Mouse (Mus musculus) ES-Bruce4 (cell line): ENCODE data around the gene Dnajc3. TPM values are rescaled to one million over a fixed set of nuclear protein-coding genes. Genes with fewer than 3 reads are reported as not detected.
A peak's percentile ranks its signal among the peaks of the same experiment; 100 is the strongest.

ENCODE experiments used
- H3K27ac ChIP-seq: 2 replicates; pipeline ENCODE4 v1.5.1; 2012; ENCODE audit warnings: low read length, inconsistent platforms; ENCODE audit not compliant: insufficient read depth
- H3K27me3 ChIP-seq: 2 replicates; pipeline ENCODE4 v1.6.1; 2012; ENCODE audit warnings: mild to moderate bottlenecking, low read length, inconsistent platforms; ENCODE audit not compliant: control insufficient read depth, poor library complexity, insufficient read depth, severe bottlenecking
- H3K36me3 ChIP-seq: 2 replicates; pipeline ENCODE4 v1.6.1; 2012; ENCODE audit warnings: inconsistent platforms, mild to moderate bottlenecking, low read length, moderate library complexity; ENCODE audit not compliant: control insufficient read depth, poor library complexity, insufficient read depth, severe bottlenecking
- H3K4me1 ChIP-seq: one replicate; pipeline ENCODE4 v1.8.1; 2011; ENCODE audit warnings: low read length; ENCODE audit not compliant: control insufficient read depth, insufficient read depth
- H3K4me3 ChIP-seq: 2 replicates; pipeline ENCODE4 v1.5.1; 2011; ENCODE audit warnings: low read depth, mild to moderate bottlenecking, low read length
- H3K9ac ChIP-seq: 2 replicates; pipeline ENCODE4 v1.6.1; 2012; ENCODE audit warnings: low read depth, mild to moderate bottlenecking, inconsistent platforms; ENCODE audit not compliant: poor library complexity, severe bottlenecking
- H3K9me3 ChIP-seq: replicated peaks from 2 replicates; pipeline ENCODE4 v1.6.1; 2012; ENCODE audit warnings: mild to moderate bottlenecking, low read length, inconsistent platforms; ENCODE audit not compliant: control insufficient read depth, poor library complexity, insufficient read depth, severe bottlenecking
- CTCF ChIP-seq: IDR thresholded peaks from one replicate; pipeline ENCODE4 v1.8.1; 2011; ENCODE audit warnings: low read depth, low read length
- EP300 ChIP-seq: IDR thresholded peaks from 2 replicates; pipeline ENCODE4 v1.6.1; 2011; ENCODE audit warnings: low read depth, low read length; ENCODE audit not compliant: insufficient read depth
- POLR2A ChIP-seq: IDR thresholded peaks from one replicate; pipeline ENCODE4 v1.8.1; 2011; ENCODE audit warnings: low read length; ENCODE audit not compliant: insufficient read depth
- polyA plus RNA-seq: library from polyadenylated mRNA; stranded (reverse); fragments of >200 nt; gene quantifications from 2 replicates; pipeline ENCODE4 v1.2.4, GENCODE M21; 2011; ENCODE audit warnings: low read depth; ENCODE audit not compliant: missing spikeins, insufficient read depth, insufficient read length

Gene Dnajc3
- polyA plus RNA-seq, 1 experiment = 33.2 TPM

GRCm38 (mm10) chr14:118936236-118936635 is 1.5 kb upstream of the Dnajc3 start:
- Histone ChIP-seq H3K27me3 (no peaks in the 10 kb centered on the region), H3K4me1 (peaks cover 7% of the 10 kb centered on the region), H3K9ac (no peak overlapping the region)

DNA sequence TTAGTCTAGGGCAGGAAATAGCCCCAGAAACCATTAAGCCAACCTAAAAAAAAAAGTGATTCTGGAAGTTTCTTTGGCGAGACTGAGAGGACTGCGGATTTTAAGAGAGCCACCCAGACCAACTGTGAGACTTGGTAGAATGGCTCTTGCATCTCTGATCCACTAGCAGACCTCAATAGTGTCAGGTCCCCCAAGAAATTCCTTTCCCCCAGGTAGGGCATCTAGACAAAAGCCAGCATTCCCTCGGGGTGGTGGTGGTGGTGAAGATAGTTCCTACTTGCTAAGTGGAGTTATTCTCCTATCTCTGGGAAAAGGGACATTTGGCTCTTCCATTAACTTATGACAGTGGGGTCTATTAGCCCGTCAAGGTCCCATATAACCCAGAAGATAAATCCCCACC is 824 bp upstream of the Dnajc3 start:
- Histone ChIP-seq H3K36me3 (no peaks in the 10 kb centered on the region), H3K4me1 (peaks cover 7% of the 10 kb centered on the region), H3K9me3 (no peaks in the 10 kb centered on the region), H3K9ac (peak overlapping the region; percentile 96), H3K27ac (0 out of 2 replicates have a peak overlapping the region, but pooled peaks have one; percentile 13), H3K4me3 (peak overlapping the region; percentile 66), H3K27me3 (no peaks in the 10 kb centered on the region)
- TF ChIP-seq POLR2A (no peak), CTCF (no peak), EP300 (no peak)

More at GRCm38 (mm10) chr14:118936236-118936635, 1.5 kb upstream of the Dnajc3 start:
- Histone ChIP-seq H3K4me3 (no peak overlapping the region), H3K27ac (no peak overlapping the region), H3K9me3 (no peaks in the 10 kb centered on the region), H3K36me3 (no peaks in the 10 kb centered on the region)
- no peak for TF ChIP-seq POLR2A
- TF ChIP-seq EP300 = no peak
- no peak for TF ChIP-seq CTCF

DNA sequence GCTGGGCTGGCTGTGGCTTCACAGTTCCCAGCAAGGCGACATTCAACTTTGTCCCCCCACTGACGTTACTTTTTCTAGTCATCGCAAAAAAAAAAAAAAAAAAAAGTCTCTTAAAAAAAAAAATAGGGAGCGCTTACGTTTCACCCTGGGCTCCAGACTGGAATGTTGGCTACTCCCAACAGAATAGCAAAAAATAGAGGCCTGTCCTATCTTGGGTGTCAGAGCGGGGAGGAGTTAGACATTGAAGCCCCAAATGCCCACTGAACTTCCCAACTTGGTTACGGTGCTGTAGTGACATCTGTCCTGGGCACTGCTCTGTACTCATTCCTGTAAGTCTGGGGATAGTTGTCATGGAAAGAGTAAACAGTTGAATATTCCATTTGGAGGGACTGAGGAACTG is 775 bp downstream of the Dnajc3 start:
- H3K4me1 ChIP-seq = peaks cover 5% of the 10 kb centered on the region
- H3K9ac ChIP-seq = peak overlapping the region; percentile 96
- H3K4me3 ChIP-seq = peak overlapping the region; percentile 70
- H3K9me3 ChIP-seq = no peaks in the 10 kb centered on the region
- no peaks in the 10 kb centered on the region for H3K36me3 ChIP-seq
- H3K27ac ChIP-seq = no peak overlapping the region
- TF ChIP-seq EP300 (no peak), CTCF (no peak), POLR2A (no peak)
- no peaks in the 10 kb centered on the region for H3K27me3 ChIP-seq

DNA sequence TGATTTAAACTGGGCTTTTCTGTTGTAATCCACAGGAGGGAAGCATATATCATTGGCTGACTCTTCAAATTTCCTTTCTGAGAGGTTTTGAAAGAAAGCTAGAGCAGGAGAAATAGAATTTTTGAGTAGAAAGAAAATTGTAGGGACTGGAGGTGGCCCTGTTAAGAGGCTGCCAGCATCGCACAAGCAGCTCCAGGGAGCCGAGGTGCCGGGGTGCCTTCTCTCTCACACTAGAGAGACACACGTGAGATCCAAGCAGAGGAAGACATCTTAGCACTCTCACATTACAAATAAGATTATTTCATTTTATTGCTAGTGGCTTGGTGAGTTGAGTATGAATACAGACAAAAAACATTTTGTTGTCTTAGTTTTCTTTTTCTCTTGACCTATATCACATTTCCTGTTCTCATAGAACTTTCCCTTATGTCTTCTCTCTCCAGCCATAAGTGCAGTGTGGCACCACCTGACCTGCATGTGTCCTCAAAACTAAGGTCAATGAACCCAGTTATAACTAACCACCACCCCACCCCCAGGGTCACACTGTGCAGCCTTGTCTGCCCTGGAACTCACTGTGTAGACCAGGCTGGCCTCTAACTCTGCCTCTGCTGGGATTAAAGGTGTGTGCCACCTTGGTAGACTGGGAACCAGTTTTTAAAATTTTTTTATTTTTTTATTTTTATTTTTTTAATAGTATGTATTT is 3.2 kb downstream of the Dnajc3 start:
- H3K4me3 ChIP-seq = no peak overlapping the region
- H3K36me3 ChIP-seq = no peaks in the 10 kb centered on the region
- H3K27me3 ChIP-seq = no peaks in the 10 kb centered on the region
- TF ChIP-seq POLR2A (no peak), CTCF (no peak), EP300 (no peak)
- H3K9ac ChIP-seq = no peak overlapping the region
- H3K9me3 ChIP-seq = no peaks in the 10 kb centered on the region
- H3K4me1 ChIP-seq = no peaks in the 10 kb centered on the region
- H3K27ac ChIP-seq = no peak overlapping the region

GRCm38 (mm10) chr14:118942076-118942475 is 4.3 kb downstream of the Dnajc3 start:
- H3K4me3 ChIP-seq = peak overlapping the region; percentile 34; the same call in 1 of the 2 replicates

GRCm38 (mm10) chr14:118944702-118945101 is 6.9 kb downstream of the Dnajc3 start:
- Histone ChIP-seq H3K9ac (no peak overlapping the region), H3K27me3 (no peaks in the 10 kb centered on the region), H3K4me1 (no peaks in the 10 kb centered on the region), H3K4me3 (no peak overlapping the region), H3K27ac (no peak overlapping the region), H3K36me3 (no peaks in the 10 kb centered on the region), H3K9me3 (no peaks in the 10 kb centered on the region)
- no peak for TF ChIP-seq POLR2A
- TF ChIP-seq EP300 = no peak
- TF ChIP-seq CTCF = no peak

More at GRCm38 (mm10) chr14:118942076-118942475, 4.3 kb downstream of the Dnajc3 start:
- TF ChIP-seq EP300 (no peak), POLR2A (no peak), CTCF (no peak)
- no peaks in the 10 kb centered on the region for H3K4me1 ChIP-seq
- no peaks in the 10 kb centered on the region for H3K36me3 ChIP-seq
- H3K9ac ChIP-seq = 0 out of 2 replicates have a peak overlapping the region, but pooled peaks have one; percentile 3
- no peaks in the 10 kb centered on the region for H3K9me3 ChIP-seq
- H3K27me3 ChIP-seq = no peaks in the 10 kb centered on the region
- no peak overlapping the region for H3K27ac ChIP-seq
